Mouse (Mus musculus) lung, embryonic 15.5 days (tissue): ENCODE data around the gene Nek1. TPM values are rescaled to one million over a fixed set of nuclear protein-coding genes. Genes with fewer than 3 reads are reported as not detected.

Experiments
- ATAC-seq: fragments of 200-750 bp; cut with Nextera tagmentation; 2 replicates; pipeline ENCODE4 v1.8.0; 2017; ENCODE audit warnings: moderate number of reproducible peaks, borderline replicate concordance; ENCODE audit not compliant: low FRiP score, low TSS enrichment; ENCODE audit errors: extremely low read depth
- H3K27ac ChIP-seq: fragments of 300-500 bp; sonication (generic); 2 replicates; pipeline ENCODE4 v1.5.1; 2015; ENCODE audit warnings: moderate library complexity, mild to moderate bottlenecking, inconsistent platforms
- H3K27me3 ChIP-seq: fragments of 300-500 bp; sonication (generic); 2 replicates; pipeline ENCODE4 v1.6.1; 2015; ENCODE audit warnings: inconsistent platforms
- H3K36me3 ChIP-seq: fragments of 300-500 bp; sonication (generic); 2 replicates; pipeline ENCODE4 v1.6.1; 2015; ENCODE audit warnings: inconsistent platforms
- H3K4me1 ChIP-seq: fragments of 300-500 bp; sonication (generic); 2 replicates; pipeline ENCODE4 v1.6.1; 2015; ENCODE audit warnings: inconsistent platforms
- H3K4me2 ChIP-seq: fragments of 300-500 bp; sonication (generic); 2 replicates; pipeline ENCODE4 v1.6.1; 2015; ENCODE audit warnings: inconsistent platforms, mild to moderate bottlenecking, moderate library complexity
- H3K4me3 ChIP-seq: fragments of 300-500 bp; sonication (generic); 2 replicates; pipeline ENCODE4 v1.5.1; 2015; ENCODE audit warnings: mild to moderate bottlenecking, inconsistent platforms
- H3K9ac ChIP-seq: fragments of 300-500 bp; sonication (generic); 2 replicates; pipeline ENCODE4 v1.6.1; 2015; ENCODE audit warnings: inconsistent platforms
- H3K9me3 ChIP-seq: fragments of 300-500 bp; sonication (generic); 2 replicates; pipeline ENCODE4 v1.6.1; 2016; ENCODE audit warnings: inconsistent platforms
- WGBS: fragments of 180-500 bp; shearing (Covaris S2); methylation state at CpG from one replicate; pipeline ENCODE4 v1.1.7; 2015; 5-methylcytosine and 5-hydroxymethylcytosine counted together
- polyA plus RNA-seq: library from polyadenylated mRNA; unstranded; fragments of >200 nt; fragmentation: Nextera tagmentation; extraction: Ambion mirVana; gene quantifications from 2 replicates; pipeline ENCODE4 v1.2.1, GENCODE M21; 2015

The Nek1 gene
- polyA plus RNA-seq, 1 experiment from 2014 or later = 18.0 TPM

GRCm38 (mm10) chr8:61121631-61122030, 128.6 kb downstream of the Nek1 start:
- Histone ChIP-seq H3K9ac (no peak overlapping the region), H3K9me3 (no peaks in the 10 kb centered on the region), H3K4me2 (no peak overlapping the region), H3K27me3 (no peaks in the 10 kb centered on the region), H3K36me3 (0 out of 2 replicates have a peak, but pooled peaks cover 3% of the 10 kb centered on the region), H3K4me3 (no peak overlapping the region), H3K4me1 (no peaks in the 10 kb centered on the region), H3K27ac (no peak overlapping the region)
- 100% methylated on average over 1 of the region's 1 CpGs for WGBS
- ATAC-seq = no peak

GRCm38 (mm10) chr8:61127299-61127861, 134.4 kb downstream of the Nek1 start:
- no peak for ATAC-seq
- H3K9me3 ChIP-seq = no peaks in the 10 kb centered on the region
- 52% methylated on average over 2 of the region's 2 CpGs for WGBS

GRCm38 (mm10) chr8:61132561-61133134, 139.7 kb downstream of the Nek1 start:
- no peak overlapping the region for H3K27ac ChIP-seq
- no peak overlapping the region for H3K4me2 ChIP-seq
- no peak overlapping the region for H3K4me3 ChIP-seq
- no peaks in the 10 kb centered on the region for H3K36me3 ChIP-seq
- ATAC-seq = no peak
- H3K9ac ChIP-seq = no peak overlapping the region
- H3K9me3 ChIP-seq = no peaks in the 10 kb centered on the region
- no peaks in the 10 kb centered on the region for H3K27me3 ChIP-seq
- 83% methylated on average over 4 of the region's 4 CpGs for WGBS
- no peaks in the 10 kb centered on the region for H3K4me1 ChIP-seq

More at GRCm38 (mm10) chr8:61127299-61127861, 134.4 kb downstream of the Nek1 start:
- Histone ChIP-seq H3K36me3 (no peaks in the 10 kb centered on the region), H3K27ac (no peak overlapping the region), H3K4me1 (no peaks in the 10 kb centered on the region), H3K4me3 (no peak overlapping the region), H3K4me2 (no peak overlapping the region), H3K9ac (no peak overlapping the region), H3K27me3 (no peaks in the 10 kb centered on the region)

GRCm38 (mm10) chr8:61141869-61142268, 148.9 kb downstream of the Nek1 start:
- Histone ChIP-seq H3K27me3 (no peaks in the 10 kb centered on the region), H3K9ac (no peak overlapping the region), H3K36me3 (no peaks in the 10 kb centered on the region), H3K4me3 (no peak overlapping the region), H3K27ac (no peak overlapping the region), H3K4me2 (no peak overlapping the region), H3K4me1 (no peaks in the 10 kb centered on the region), H3K9me3 (no peaks in the 10 kb centered on the region)
- ATAC-seq = no peak
- 72% methylated on average over 6 of the region's 6 CpGs for WGBS

GRCm38 (mm10) chr8:61142302-61142701, 149.3 kb downstream of the Nek1 start:
- 43% methylated on average over 3 of the region's 3 CpGs for WGBS
- H3K4me1 ChIP-seq = no peaks in the 10 kb centered on the region
- no peaks in the 10 kb centered on the region for H3K27me3 ChIP-seq
- no peak; the same call in 1 of the 2 replicates for ATAC-seq
- H3K27ac ChIP-seq = no peak overlapping the region
- H3K36me3 ChIP-seq = no peaks in the 10 kb centered on the region
- H3K9ac ChIP-seq = no peak overlapping the region
- H3K4me3 ChIP-seq = no peak overlapping the region
- H3K4me2 ChIP-seq = no peak overlapping the region
- H3K9me3 ChIP-seq = no peaks in the 10 kb centered on the region

- no peaks in the 10 kb centered on the region for H3K27me3 ChIP-seq
- no peaks in the 10 kb centered on the region for H3K36me3 ChIP-seq
- no peak overlapping the region for H3K4me3 ChIP-seq
- no peak overlapping the region for H3K4me2 ChIP-seq
- no peak for ATAC-seq
- H3K9me3 ChIP-seq = no peaks in the 10 kb centered on the region
- H3K9ac ChIP-seq = no peak overlapping the region
- H3K4me1 ChIP-seq = no peaks in the 10 kb centered on the region
- H3K27ac ChIP-seq = no peak overlapping the region
These were observed 149.8 kb downstream of the Nek1 start for GRCm38 (mm10) chr8:61142845-61143244.

- WGBS = 86% methylated on average over 5 of the region's 5 CpGs
These were observed 155.7 kb downstream of the Nek1 start for GRCm38 (mm10) chr8:61148728-61149127.

GRCm38 (mm10) chr8:61150596-61150995, 157.6 kb downstream of the Nek1 start:
- no peak overlapping the region for H3K4me3 ChIP-seq
- H3K36me3 ChIP-seq = no peaks in the 10 kb centered on the region
- 51% methylated on average over 4 of the region's 4 CpGs for WGBS
- no peak overlapping the region for H3K9ac ChIP-seq
- no peaks in the 10 kb centered on the region for H3K9me3 ChIP-seq
- H3K27me3 ChIP-seq = no peaks in the 10 kb centered on the region
- no peak for ATAC-seq
- no peak overlapping the region for H3K4me2 ChIP-seq
- no peaks in the 10 kb centered on the region for H3K4me1 ChIP-seq
- H3K27ac ChIP-seq = no peak overlapping the region

More at GRCm38 (mm10) chr8:61148728-61149127, 155.7 kb downstream of the Nek1 start:
- Histone ChIP-seq H3K27me3 (no peaks in the 10 kb centered on the region), H3K9ac (no peak overlapping the region), H3K36me3 (no peaks in the 10 kb centered on the region), H3K9me3 (no peaks in the 10 kb centered on the region), H3K4me3 (no peak overlapping the region), H3K4me1 (no peaks in the 10 kb centered on the region), H3K27ac (no peak overlapping the region), H3K4me2 (no peak overlapping the region)
- ATAC-seq = no peak

- Histone ChIP-seq H3K9ac (no peak overlapping the region), H3K4me3 (no peak overlapping the region), H3K27me3 (no peaks in the 10 kb centered on the region), H3K36me3 (no peaks in the 10 kb centered on the region), H3K4me1 (no peaks in the 10 kb centered on the region), H3K9me3 (no peaks in the 10 kb centered on the region), H3K27ac (no peak overlapping the region), H3K4me2 (no peak overlapping the region)
- no peak for ATAC-seq
- WGBS = 43% methylated on average over 1 of the region's 1 CpGs
These were observed 163.4 kb downstream of the Nek1 start for GRCm38 (mm10) chr8:61156406-61156805.

GRCm38 (mm10) chr8:61158540-61158939, 165.5 kb downstream of the Nek1 start:
- Histone ChIP-seq H3K9ac (no peak overlapping the region), H3K4me1 (no peaks in the 10 kb centered on the region), H3K27me3 (no peaks in the 10 kb centered on the region), H3K27ac (no peak overlapping the region), H3K36me3 (no peaks in the 10 kb centered on the region), H3K9me3 (no peaks in the 10 kb centered on the region), H3K4me2 (no peak overlapping the region), H3K4me3 (no peak overlapping the region)
- ATAC-seq = no peak
- WGBS = 61% methylated on average over 3 of the region's 3 CpGs

GRCm38 (mm10) chr8:61161461-61162185, 168.6 kb downstream of the Nek1 start:
- H3K9me3 ChIP-seq = no peaks in the 10 kb centered on the region
- H3K27me3 ChIP-seq = no peaks in the 10 kb centered on the region
- no peak overlapping the region for H3K27ac ChIP-seq
- WGBS = 72% methylated on average over 6 of the region's 6 CpGs
- H3K4me1 ChIP-seq = no peaks in the 10 kb centered on the region
- no peak for ATAC-seq
- no peaks in the 10 kb centered on the region for H3K36me3 ChIP-seq
- H3K4me3 ChIP-seq = no peak overlapping the region
- H3K4me2 ChIP-seq = no peak overlapping the region
- H3K9ac ChIP-seq = no peak overlapping the region

GRCm38 (mm10) chr8:61162186-61162566, 169.2 kb downstream of the Nek1 start:
- no peaks in the 10 kb centered on the region for H3K9me3 ChIP-seq
- H3K4me3 ChIP-seq = no peak overlapping the region
- 49% methylated on average over 1 of the region's 1 CpGs for WGBS
- H3K27ac ChIP-seq = no peak overlapping the region
- no peak overlapping the region for H3K4me2 ChIP-seq
- no peaks in the 10 kb centered on the region for H3K36me3 ChIP-seq
- ATAC-seq = no peak
- no peaks in the 10 kb centered on the region for H3K27me3 ChIP-seq
- H3K9ac ChIP-seq = no peak overlapping the region
- no peaks in the 10 kb centered on the region for H3K4me1 ChIP-seq
